Mouse (Mus musculus): ENCODE measurements around the gene Tbx5. TPM values are rescaled to one million over a fixed set of nuclear protein-coding genes. Genes with fewer than 3 reads are reported as not detected.
"Not testable (repeated sequence)": the region's sequence is repeated elsewhere in the genome, so short reads cannot be mapped to it uniquely, and the experiment has no call there.

Gene Tbx5
- total and polyA plus RNA-seq, 3 experiments: 0.05 TPM; not detected in 2

DNA sequence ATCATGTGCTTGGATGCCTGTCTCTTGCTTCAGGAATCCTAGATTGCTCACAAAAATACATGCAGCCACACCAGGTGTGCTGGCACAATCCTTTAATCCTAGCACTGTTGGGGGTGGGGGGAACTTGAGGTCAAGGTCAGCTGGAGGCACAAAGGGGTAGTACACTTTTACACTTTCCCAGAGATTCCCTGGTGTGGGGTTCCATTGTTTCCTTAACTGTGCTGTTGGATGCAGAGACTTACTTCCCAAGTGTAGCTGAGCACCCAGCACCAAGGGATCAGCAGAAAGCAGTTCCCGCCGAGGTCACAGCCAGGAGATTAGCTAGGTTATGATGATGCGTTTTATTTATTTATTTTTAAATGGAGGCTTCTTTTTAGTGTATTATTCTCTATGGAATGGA lies 60.6 kb downstream of the Tbx5 start:
- Histone ChIP-seq H3K36me3 (replicated peaks) (no peaks in the 10 kb centered on the region), H3K27me3 (ENCODE audit: insufficient read depth, low read length) (no peaks in the 10 kb centered on the region), H3K9me3 (replicated peaks) (peaks cover 85% of the 10 kb centered on the region), H3K4me3 (ENCODE audit: low read depth, low read length) (no peak overlapping the region), H3K4me1 (ENCODE audit: insufficient read depth, low read depth, low read length) (no peaks in the 10 kb centered on the region)
- ATAC-seq (ENCODE audit: extremely low read depth, insufficient number of reproducible peaks, low FRiP score, poor library complexity, severe bottlenecking): no peak
- TF ChIP-seq TAL1 (conservative IDR thresholded peaks at IDR 0.05; ENCODE audit: low read depth, low read length): no peak
- no peak for TF ChIP-seq POLR2AphosphoS5 (IDR thresholded peaks at IDR 0.05; ENCODE audit: insufficient replicate concordance, low read depth, low read length)
- no peak for TF ChIP-seq GATA2 (IDR thresholded peaks at IDR 0.05; ENCODE audit: borderline replicate concordance, low read depth, low read length)
- TF ChIP-seq CTCF (IDR thresholded peaks at IDR 0.05; ENCODE audit: low read depth, low read length): no peak
- TF ChIP-seq GATA1 (IDR thresholded peaks at IDR 0.05; ENCODE audit: borderline replicate concordance, low read length): no peak
- no peak for DNase-seq (ENCODE audit: low spot score)

- Histone ChIP-seq H3K36me3 (replicated peaks) (no peaks in the 10 kb centered on the region), H3K27me3 (ENCODE audit: insufficient read depth, low read length) (no peaks in the 10 kb centered on the region), H3K4me1 (ENCODE audit: insufficient read depth, low read depth, low read length) (no peaks in the 10 kb centered on the region), H3K9me3 (replicated peaks) (peaks cover 57% of the 10 kb centered on the region), H3K4me3 (ENCODE audit: low read depth, low read length) (no peak overlapping the region)
- no peak for DNase-seq (ENCODE audit: low spot score)
- TF ChIP-seq POLR2AphosphoS5 (IDR thresholded peaks at IDR 0.05; ENCODE audit: insufficient replicate concordance, low read depth, low read length) (no peak), GATA2 (IDR thresholded peaks at IDR 0.05; ENCODE audit: borderline replicate concordance, low read depth, low read length) (no peak), GATA1 (IDR thresholded peaks at IDR 0.05; ENCODE audit: borderline replicate concordance, low read length) (no peak), CTCF (IDR thresholded peaks at IDR 0.05; ENCODE audit: low read depth, low read length) (no peak), TAL1 (conservative IDR thresholded peaks at IDR 0.05; ENCODE audit: low read depth, low read length) (no peak)
- no peak for ATAC-seq (ENCODE audit: extremely low read depth, insufficient number of reproducible peaks, low FRiP score, poor library complexity, severe bottlenecking)
Measured at GRCm38 (mm10) chr5:119896605-119897004, 64.1 kb downstream of the Tbx5 start.

- Histone ChIP-seq H3K36me3 (replicated peaks) (no peaks in the 10 kb centered on the region), H3K27me3 (ENCODE audit: insufficient read depth, low read length) (no peaks in the 10 kb centered on the region), H3K9me3 (replicated peaks) (peaks cover 78% of the 10 kb centered on the region), H3K4me1 (ENCODE audit: insufficient read depth, low read depth, low read length) (no peaks in the 10 kb centered on the region), H3K4me3 (ENCODE audit: low read depth, low read length) (no peak overlapping the region)
- TF ChIP-seq CTCF (IDR thresholded peaks at IDR 0.05; ENCODE audit: low read depth, low read length) (no peak), POLR2AphosphoS5 (IDR thresholded peaks at IDR 0.05; ENCODE audit: insufficient replicate concordance, low read depth, low read length) (no peak), TAL1 (conservative IDR thresholded peaks at IDR 0.05; ENCODE audit: low read depth, low read length) (no peak)
- DNase-seq (ENCODE audit: low spot score) (no peak), ATAC-seq (ENCODE audit: extremely low read depth, insufficient number of reproducible peaks, low FRiP score, poor library complexity, severe bottlenecking) (no peak)
Measured at GRCm38 (mm10) chr5:119916551-119917171, 84.2 kb downstream of the Tbx5 start.

DNA sequence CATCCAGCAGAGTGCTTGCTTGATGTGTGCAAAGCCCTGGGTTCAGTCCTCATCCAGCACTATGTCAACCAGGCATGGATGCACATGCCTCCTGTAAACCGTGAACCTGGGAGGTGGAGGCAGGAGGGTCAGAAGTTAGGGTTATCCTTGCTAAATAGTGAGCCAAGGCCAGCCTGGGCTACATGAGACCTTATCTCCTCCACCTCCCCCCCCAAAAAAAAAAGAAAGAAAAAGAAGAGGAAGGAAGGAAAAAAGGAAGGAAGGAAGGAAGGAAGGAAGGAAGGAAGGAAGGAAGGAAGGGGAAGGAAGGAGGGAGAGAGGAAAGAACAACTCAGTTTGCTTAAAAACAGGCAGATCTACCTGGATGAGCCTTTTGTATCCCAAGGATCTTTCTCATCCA lies 85.9 kb downstream of the Tbx5 start:
- H3K4me1 ChIP-seq (ENCODE audit: insufficient read depth, low read depth, low read length); ATAC-seq (ENCODE audit: extremely low read depth, insufficient number of reproducible peaks, low FRiP score, poor library complexity, severe bottlenecking); DNase-seq (ENCODE audit: low spot score); H3K4me3 ChIP-seq (ENCODE audit: low read depth, low read length); H3K27me3 ChIP-seq (ENCODE audit: insufficient read depth, low read length); H3K36me3 ChIP-seq (replicated peaks): not testable (repeated sequence)
- peaks cover 84% of the 10 kb centered on the region for H3K9me3 ChIP-seq (replicated peaks)

GRCm38 (mm10) chr5:119920941-119921340 lies 88.5 kb downstream of the Tbx5 start:
- Histone ChIP-seq H3K9me3 (replicated peaks) (peaks cover 78% of the 10 kb centered on the region), H3K36me3 (replicated peaks) (no peaks in the 10 kb centered on the region), H3K4me3 (ENCODE audit: low read depth, low read length) (peak overlapping the region; percentile 9; the same call in 1 of the 2 replicates), H3K27me3 (ENCODE audit: insufficient read depth, low read length) (no peaks in the 10 kb centered on the region), H3K4me1 (ENCODE audit: insufficient read depth, low read depth, low read length) (no peaks in the 10 kb centered on the region)
- TF ChIP-seq POLR2AphosphoS5 (IDR thresholded peaks at IDR 0.05; ENCODE audit: insufficient replicate concordance, low read depth, low read length) (no peak), CTCF (IDR thresholded peaks at IDR 0.05; ENCODE audit: low read depth, low read length) (no peak), TAL1 (conservative IDR thresholded peaks at IDR 0.05; ENCODE audit: low read depth, low read length) (no peak), GATA1 (IDR thresholded peaks at IDR 0.05; ENCODE audit: borderline replicate concordance, low read length) (no peak), GATA2 (IDR thresholded peaks at IDR 0.05; ENCODE audit: borderline replicate concordance, low read depth, low read length) (no peak)
- DNase-seq (ENCODE audit: low spot score) (no peak), ATAC-seq (ENCODE audit: extremely low read depth, insufficient number of reproducible peaks, low FRiP score, poor library complexity, severe bottlenecking) (no peak)

GRCm38 (mm10) chr5:119922229-119922628 lies 89.8 kb downstream of the Tbx5 start:
- no peak for ATAC-seq (ENCODE audit: extremely low read depth, insufficient number of reproducible peaks, low FRiP score, poor library complexity, severe bottlenecking)
- no peak for TF ChIP-seq CTCF (IDR thresholded peaks at IDR 0.05; ENCODE audit: low read depth, low read length)
- no peak for TF ChIP-seq GATA1 (IDR thresholded peaks at IDR 0.05; ENCODE audit: borderline replicate concordance, low read length)
- no peak for TF ChIP-seq TAL1 (conservative IDR thresholded peaks at IDR 0.05; ENCODE audit: low read depth, low read length)
- no peak for TF ChIP-seq GATA2 (IDR thresholded peaks at IDR 0.05; ENCODE audit: borderline replicate concordance, low read depth, low read length)
- no peak for TF ChIP-seq POLR2AphosphoS5 (IDR thresholded peaks at IDR 0.05; ENCODE audit: insufficient replicate concordance, low read depth, low read length)
- Histone ChIP-seq H3K9me3 (replicated peaks) (peaks cover 76% of the 10 kb centered on the region), H3K36me3 (replicated peaks) (no peaks in the 10 kb centered on the region), H3K4me1 (ENCODE audit: insufficient read depth, low read depth, low read length) (no peaks in the 10 kb centered on the region), H3K4me3 (ENCODE audit: low read depth, low read length) (no peak overlapping the region), H3K27me3 (ENCODE audit: insufficient read depth, low read length) (no peaks in the 10 kb centered on the region)
- no peak for DNase-seq (ENCODE audit: low spot score)

Other genes with a start within 250 kb of the Tbx5 start
- not detected in 2 replicates for gene Tbx3, start 162.0 kb upstream of the Tbx5 start, total RNA-seq (2014; fragmentation: Nextera tagmentation)
- 0.05 TPM in 1 of 2 replicates, not detected in the other for gene Tbx3, start 162.0 kb upstream of the Tbx5 start, total RNA-seq (2017)
- not detected in 2 replicates for gene Tbx3, start 162.0 kb upstream of the Tbx5 start, polyA plus RNA-seq (2012)